Mouse (Mus musculus): ENCODE results near the gene Cd69. TPM values are rescaled to one million over a fixed set of nuclear protein-coding genes. Genes with fewer than 3 reads are reported as not detected.

Gene Cd69
- not detected for total RNA-seq (2022)

DNA sequence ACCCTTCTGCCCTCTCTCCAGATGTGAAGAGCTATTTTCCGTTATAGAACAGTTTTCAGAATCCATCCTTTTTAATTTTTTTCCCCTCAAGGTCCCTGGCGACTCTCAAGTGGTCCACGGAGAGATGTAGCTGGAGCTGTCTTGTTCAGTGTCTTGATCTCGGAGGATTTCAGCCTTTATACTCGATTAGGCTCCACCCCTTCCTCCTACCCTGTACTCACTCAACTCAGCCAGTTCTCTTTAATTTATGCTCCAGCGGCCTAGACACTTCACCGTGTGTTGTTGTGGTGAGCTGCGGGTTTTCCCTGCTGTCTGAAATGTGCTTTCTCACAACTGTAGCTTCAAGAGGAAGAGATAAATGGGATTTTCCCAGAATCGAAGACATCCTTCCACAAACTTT, at the start of gene Cd69:
Cd69 (minus strand) TSS at position 217 of the 400 bp plus-strand sequence.
- DNase-seq (ENCODE audit: low spot score in 2 of 2), result no peak

DNA sequence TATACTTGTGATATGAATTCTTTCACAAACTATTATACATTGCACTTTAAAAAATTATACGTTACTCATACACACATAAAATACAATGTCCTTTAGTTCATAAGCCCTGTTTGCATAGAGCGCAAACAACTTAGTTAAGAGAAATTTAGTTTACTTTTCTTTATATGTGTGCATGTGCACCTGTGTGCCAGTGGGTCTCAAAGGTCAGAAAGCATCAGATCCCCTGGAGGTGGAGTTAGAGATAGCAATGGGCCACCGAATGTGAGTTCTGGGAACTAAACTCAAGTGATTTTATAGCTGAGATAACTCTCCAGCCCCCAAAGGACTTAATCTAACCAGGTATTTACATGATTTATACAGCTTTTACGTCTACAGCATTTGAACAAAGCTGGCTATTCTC, 44.1 kb upstream of the Cd69 start:
- no peak for DNase-seq (ENCODE audit: low spot score in 2 of 2)

DNA sequence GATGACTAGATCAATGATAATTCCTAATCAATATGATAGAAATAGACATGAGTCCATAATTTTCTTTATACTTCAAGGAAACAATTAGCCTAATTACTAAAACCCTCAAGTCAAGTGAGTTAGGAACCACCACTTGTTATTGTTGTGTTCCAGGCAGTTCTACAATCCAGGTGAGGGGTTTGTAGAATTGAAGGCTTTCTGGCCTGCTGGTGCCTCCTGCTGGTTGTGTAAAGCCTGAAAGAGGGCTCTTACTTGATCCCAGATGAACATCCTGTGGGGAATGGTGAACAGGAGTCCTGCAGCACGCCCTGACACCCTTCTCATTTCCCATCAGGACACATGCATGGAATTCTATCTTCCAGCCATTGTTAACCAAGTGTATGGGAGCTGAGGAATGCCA, 43.2 kb upstream of the Cd69 start:
- no peak for DNase-seq (ENCODE audit: low spot score in 2 of 2)

DNA sequence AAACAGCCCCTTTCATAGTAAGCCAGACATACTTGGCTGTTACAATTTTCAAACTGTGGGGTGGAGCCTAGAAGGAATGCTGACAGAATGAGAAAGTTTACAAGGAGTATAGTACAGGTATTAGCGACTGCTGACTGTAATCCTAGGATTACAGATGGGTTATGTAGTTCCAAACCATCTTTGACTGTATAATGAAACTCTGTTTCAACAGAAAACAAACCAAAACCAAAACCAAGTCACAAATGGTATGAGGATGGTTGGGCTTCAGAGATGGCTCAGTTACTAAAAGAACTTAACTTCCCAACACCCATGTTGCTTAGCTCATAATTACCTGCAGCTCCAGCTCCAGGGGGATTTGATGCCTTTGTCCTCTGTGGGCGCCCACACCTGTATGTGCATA, 41.2 kb upstream of the Cd69 start:
- DNase-seq (ENCODE audit: low spot score in 2 of 2), result no peak

DNA sequence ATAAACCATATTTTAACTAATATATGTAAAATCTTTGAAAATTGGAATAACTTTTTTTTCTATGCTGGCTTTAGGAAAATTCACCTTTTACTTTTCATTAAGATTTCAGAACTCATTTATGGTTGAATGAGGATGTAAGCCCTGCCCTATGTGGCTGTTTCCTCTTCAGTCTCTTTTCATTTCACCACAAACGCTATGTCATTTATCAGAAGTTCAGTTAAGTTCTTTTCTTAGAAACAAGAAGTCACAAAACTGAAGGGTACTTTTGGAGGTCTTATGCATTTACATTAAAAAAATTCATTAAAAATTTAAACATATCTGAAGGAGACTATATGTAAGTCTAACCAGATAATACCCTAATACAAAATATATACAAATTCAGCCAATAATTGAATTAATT, 40.5 kb upstream of the Cd69 start:
- no peak for DNase-seq (ENCODE audit: low spot score in 2 of 2)

- no peak for DNase-seq (ENCODE audit: low spot score in 2 of 2)
Measured at GRCm38 (mm10) chr6:129314655-129315168, 39.5 kb upstream of the Cd69 start.

- DNase-seq (ENCODE audit: low spot score in 2 of 2), result no peak
Measured at GRCm38 (mm10) chr6:129312499-129312898, 37.3 kb upstream of the Cd69 start.

DNA sequence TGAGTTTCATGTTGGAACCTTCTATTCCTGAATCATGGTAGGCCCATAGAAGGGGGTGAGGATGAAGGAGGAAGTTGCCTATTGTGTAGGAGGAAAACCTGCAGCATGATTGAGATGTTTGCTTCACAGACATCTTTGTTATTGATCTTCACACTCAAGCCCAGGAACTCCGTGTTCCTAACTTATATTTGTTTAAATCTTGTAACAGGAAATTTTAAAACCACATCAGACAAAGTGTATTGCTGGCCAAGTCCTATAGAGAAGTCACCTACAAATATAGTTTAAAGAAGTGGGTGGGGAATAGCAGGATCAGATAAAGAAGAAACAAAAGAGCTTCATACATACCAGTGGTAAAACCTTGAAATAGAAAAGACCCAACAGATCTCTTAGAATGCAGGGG, 28.9 kb upstream of the Cd69 start:
- DNase-seq (ENCODE audit: low spot score in 2 of 2), result no peak

GRCm38 (mm10) chr6:129288708-129289107, 13.5 kb upstream of the Cd69 start:
- DNase-seq (ENCODE audit: low spot score in 2 of 2), result no peak

DNA sequence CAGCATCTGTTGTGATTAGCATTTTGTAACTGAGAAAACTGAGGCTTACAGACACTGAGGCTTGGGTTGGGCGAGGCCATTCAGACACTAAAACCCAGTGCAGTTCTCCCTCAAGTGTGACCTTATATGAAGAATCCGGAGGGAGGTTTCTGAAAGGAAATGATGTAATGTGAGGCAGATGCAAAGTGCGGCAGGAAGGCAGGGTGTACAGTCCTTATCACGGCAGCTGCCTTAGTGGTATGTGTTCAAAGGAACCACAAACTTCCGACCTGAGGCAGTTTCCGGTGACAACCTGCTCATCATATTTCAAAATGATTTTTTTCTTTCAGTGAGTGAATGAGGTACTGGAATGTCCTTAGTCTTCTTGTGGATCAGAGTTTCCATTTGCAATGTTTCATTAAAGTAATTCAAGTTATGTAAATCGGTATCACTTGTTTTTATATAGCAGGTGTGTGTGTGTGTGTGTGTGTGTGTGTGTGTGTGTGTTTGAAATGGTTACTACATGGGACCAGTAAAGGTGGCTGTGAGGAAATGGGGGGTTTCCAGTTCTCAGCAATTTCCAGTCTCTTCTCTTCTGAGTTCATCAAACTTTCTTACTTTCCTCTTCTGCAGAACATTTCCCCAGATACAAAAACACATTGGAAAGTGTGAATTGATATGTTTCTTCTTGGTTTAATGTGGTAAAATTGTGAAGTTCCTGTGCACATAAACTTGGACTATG, 9.3 kb upstream of the Cd69 start:
- DNase-seq (ENCODE audit: low spot score in 2 of 2), result no peak

- DNase-seq (ENCODE audit: low spot score in 2 of 2), result no peak
Measured at GRCm38 (mm10) chr6:129283271-129283670, 8.0 kb upstream of the Cd69 start.

GRCm38 (mm10) chr6:129276483-129276882, 1.2 kb upstream of the Cd69 start:
- no peak for DNase-seq (ENCODE audit: low spot score in 2 of 2)

GRCm38 (mm10) chr6:129275624-129276203, 478 bp upstream of the Cd69 start:
- DNase-seq (ENCODE audit: low spot score in 2 of 2), result no peak

GRCm38 (mm10) chr6:129274476-129274875, 760 bp downstream of the Cd69 start:
- no peak for DNase-seq (ENCODE audit: low spot score in 2 of 2)

- no peak for DNase-seq (ENCODE audit: low spot score in 2 of 2)
Measured at GRCm38 (mm10) chr6:129273662-129274061, 1.6 kb downstream of the Cd69 start.

- DNase-seq (ENCODE audit: low spot score in 2 of 2), result no peak
Measured at GRCm38 (mm10) chr6:129266438-129267022, 8.7 kb downstream of the Cd69 start.

DNA sequence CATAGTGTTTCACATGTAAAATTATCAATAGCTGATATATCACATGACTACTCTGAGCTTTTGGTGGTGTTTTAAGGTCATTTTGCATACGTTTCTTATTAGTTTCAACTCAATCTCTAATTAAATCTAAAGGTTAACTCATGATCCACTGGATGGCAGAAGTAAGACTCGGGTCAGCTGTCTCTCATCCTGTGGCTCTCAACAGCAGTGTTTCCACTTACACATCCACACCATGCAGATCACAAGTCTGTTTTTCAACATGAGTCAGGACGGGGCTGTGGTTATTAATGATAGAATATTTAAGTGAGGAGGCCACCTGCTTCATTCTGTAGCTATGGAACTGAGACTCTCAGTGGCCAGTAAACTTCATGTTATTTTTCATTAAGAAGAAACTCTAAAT, 9.4 kb downstream of the Cd69 start:
- no peak for DNase-seq (ENCODE audit: low spot score in 2 of 2)

GRCm38 (mm10) chr6:129260940-129261339, 14.3 kb downstream of the Cd69 start:
- no peak for DNase-seq (ENCODE audit: low spot score in 2 of 2)

GRCm38 (mm10) chr6:129260034-129260433, 15.2 kb downstream of the Cd69 start:
- DNase-seq (ENCODE audit: low spot score in 2 of 2), result no peak

- DNase-seq (ENCODE audit: low spot score in 2 of 2), result no peak
Measured at GRCm38 (mm10) chr6:129256018-129256417, 19.2 kb downstream of the Cd69 start.

DNA sequence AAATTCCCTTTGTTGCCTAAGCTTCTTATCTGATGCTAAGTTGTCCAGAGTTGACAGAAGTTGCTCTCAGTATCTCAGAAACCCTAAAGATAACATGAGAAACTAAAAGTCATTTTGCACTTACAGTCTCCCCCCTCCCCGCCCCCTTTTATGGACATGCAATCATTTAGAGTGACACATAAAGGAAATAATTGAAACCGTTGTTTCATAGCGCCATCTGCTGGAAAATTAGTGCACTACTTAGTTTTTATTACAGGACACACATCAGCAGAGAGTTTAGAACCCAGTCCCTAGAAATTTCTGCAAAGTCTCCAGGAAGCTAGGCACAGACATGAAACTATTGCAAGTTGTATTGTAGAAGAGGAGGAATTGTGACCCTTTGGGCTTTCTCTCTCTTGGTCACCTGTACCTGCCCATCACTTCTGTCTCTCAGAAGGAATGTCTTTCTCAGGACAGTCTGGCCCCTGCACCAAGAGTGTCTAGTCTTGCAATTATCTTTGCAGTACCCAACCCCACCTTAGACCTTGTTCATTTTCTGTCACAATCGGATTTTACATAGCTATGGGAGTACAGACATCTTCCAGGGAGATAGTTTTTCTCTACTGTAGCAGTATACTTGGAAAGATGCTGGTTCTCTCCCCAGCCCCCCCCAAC, 20.2 kb downstream of the Cd69 start:
- DNase-seq (ENCODE audit: low spot score in 2 of 2), result no peak

DNA sequence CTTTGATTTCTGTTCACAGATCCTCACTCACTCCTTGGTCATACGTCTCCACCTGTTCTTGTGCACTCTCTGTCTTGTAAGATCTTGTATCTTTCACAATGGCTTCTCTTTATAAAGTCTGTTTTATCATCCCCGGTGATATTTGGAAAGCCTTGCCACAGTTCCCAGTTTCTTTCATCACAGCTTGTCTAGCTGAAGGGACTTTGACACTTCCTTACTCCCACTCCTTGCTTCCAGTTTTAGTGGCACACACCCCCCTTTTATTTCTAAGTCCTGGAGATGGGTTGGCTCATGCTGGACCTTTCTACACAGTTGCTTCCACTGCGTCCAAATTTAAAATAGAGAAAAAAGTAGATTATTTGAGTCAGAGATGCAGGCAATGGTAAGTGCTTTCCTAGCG, 20.9 kb downstream of the Cd69 start:
- no peak for DNase-seq (ENCODE audit: low spot score in 2 of 2)

Data from left cerebral cortex, adult 8-10 months (tissue).